Mouse (Mus musculus) neural tube, embryonic 12.5 days (tissue): ENCODE results near the gene Dnah12. TPM values are rescaled to one million over a fixed set of nuclear protein-coding genes. Genes with fewer than 3 reads are reported as not detected.
"Not testable (repeated sequence)": the region's sequence is repeated elsewhere in the genome, so short reads cannot be mapped to it uniquely, and the experiment has no call there.

ENCODE experiments used
- ATAC-seq: fragments of 200-750 bp; cut with Nextera tagmentation; 2 replicates; pipeline ENCODE4 v1.8.0; 2017; ENCODE audit warnings: low read depth, mild to moderate bottlenecking, moderate TSS enrichment, moderate library complexity; ENCODE audit not compliant: low FRiP score
- H3K27ac ChIP-seq: fragments of 300-500 bp; sonication (generic); 2 replicates; pipeline ENCODE4 v1.5.1; 2016
- H3K27me3 ChIP-seq: fragments of 300-500 bp; sonication (generic); replicated peaks from 2 replicates; pipeline ENCODE4 v1.6.1; 2016; ENCODE audit warnings: mild to moderate bottlenecking
- H3K36me3 ChIP-seq: fragments of 300-500 bp; sonication (generic); 2 replicates; pipeline ENCODE4 v1.6.1; 2016; ENCODE audit warnings: mild to moderate bottlenecking
- H3K4me1 ChIP-seq: fragments of 300-500 bp; sonication (generic); 2 replicates; pipeline ENCODE4 v1.6.1; 2016
- H3K4me2 ChIP-seq: fragments of 300-500 bp; sonication (generic); replicated peaks from 2 replicates; pipeline ENCODE4 v1.6.1; 2016; ENCODE audit warnings: mild to moderate bottlenecking
- H3K4me3 ChIP-seq: fragments of 300-500 bp; sonication (generic); 2 replicates; pipeline ENCODE4 v1.5.1; 2016
- H3K9ac ChIP-seq: fragments of 300-500 bp; sonication (generic); 2 replicates; pipeline ENCODE4 v1.6.1; 2016; ENCODE audit warnings: mild to moderate bottlenecking
- H3K9me3 ChIP-seq: fragments of 300-500 bp; sonication (generic); 2 replicates; pipeline ENCODE4 v1.6.1; 2016; ENCODE audit warnings: mild to moderate bottlenecking
- WGBS: fragments of 180-500 bp; shearing (Covaris S2); methylation state at CpG from one replicate; pipeline ENCODE4 v1.1.7; 2016; 5-methylcytosine and 5-hydroxymethylcytosine counted together
- polyA plus RNA-seq: library from polyadenylated mRNA; unstranded; fragments of >200 nt; fragmentation: Nextera tagmentation; extraction: Ambion mirVana; gene quantifications from 2 replicates; pipeline ENCODE4 v1.2.1, GENCODE M21; 2016

Dnah12 gene
- polyA plus RNA-seq, 1 experiment from 2014 or later = 0.01 TPM

- H3K4me3 ChIP-seq = no peak overlapping the region
- peaks cover 3% of the 10 kb centered on the region; the same call in 1 of the 2 replicates for H3K27me3 ChIP-seq
- no peak for ATAC-seq
- no peak overlapping the region for H3K4me2 ChIP-seq
- H3K4me1 ChIP-seq = peaks cover 26% of the 10 kb centered on the region
- H3K9ac ChIP-seq = no peak overlapping the region
- H3K27ac ChIP-seq = no peak overlapping the region
- peaks cover 2% of the 10 kb centered on the region for H3K36me3 ChIP-seq
- H3K9me3 ChIP-seq = no peaks in the 10 kb centered on the region
These were observed 22.1 kb upstream of the Dnah12 start for GRCm38 (mm10) chr14:26670964-26671363.

- ATAC-seq, H3K4me3 ChIP-seq, H3K27me3 ChIP-seq, H3K9me3 ChIP-seq, H3K9ac ChIP-seq, H3K27ac ChIP-seq, H3K36me3 ChIP-seq, H3K4me2 ChIP-seq: not testable (repeated sequence)
- H3K4me1 ChIP-seq = peaks cover 22% of the 10 kb centered on the region
- 72% methylated on average over 17 of the region's 17 CpGs for WGBS
These were observed 21.0 kb upstream of the Dnah12 start for GRCm38 (mm10) chr14:26671870-26672615.

GRCm38 (mm10) chr14:26674476-26675169, 18.5 kb upstream of the Dnah12 start:
- H3K27me3 ChIP-seq, H3K9ac ChIP-seq, H3K4me2 ChIP-seq, H3K4me3 ChIP-seq, H3K27ac ChIP-seq, H3K9me3 ChIP-seq, H3K36me3 ChIP-seq, H3K4me1 ChIP-seq, ATAC-seq: not testable (repeated sequence)
- 92% methylated on average over 2 of the region's 2 CpGs for WGBS

- Histone ChIP-seq H3K4me1 (peaks cover 4% of the 10 kb centered on the region; the same call in 1 of the 2 replicates), H3K9ac (no peak overlapping the region), H3K4me2 (no peak overlapping the region), H3K36me3 (no peaks in the 10 kb centered on the region), H3K27me3 (peaks cover 4% of the 10 kb centered on the region; the same call in 1 of the 2 replicates), H3K9me3 (no peaks in the 10 kb centered on the region), H3K4me3 (no peak overlapping the region), H3K27ac (no peak overlapping the region)
- ATAC-seq = no peak
- 23% methylated on average over 12 of the region's 12 CpGs for WGBS
These were observed 17.7 kb upstream of the Dnah12 start for GRCm38 (mm10) chr14:26675371-26675770.

- no peak for ATAC-seq
These were observed 17.3 kb upstream of the Dnah12 start for GRCm38 (mm10) chr14:26675791-26676190.

GRCm38 (mm10) chr14:26690727-26691126, 2.3 kb upstream of the Dnah12 start:
- Histone ChIP-seq H3K36me3 (no peaks in the 10 kb centered on the region), H3K4me3 (no peak overlapping the region), H3K9ac (no peak overlapping the region), H3K27ac (no peak overlapping the region), H3K27me3 (no peaks in the 10 kb centered on the region), H3K9me3 (no peaks in the 10 kb centered on the region), H3K4me2 (no peak overlapping the region), H3K4me1 (no peaks in the 10 kb centered on the region)
- ATAC-seq = no peak
- WGBS = 65% methylated on average over 2 of the region's 2 CpGs

More at GRCm38 (mm10) chr14:26675791-26676190, 17.3 kb upstream of the Dnah12 start:
- Histone ChIP-seq H3K9ac (no peak overlapping the region), H3K36me3 (no peaks in the 10 kb centered on the region), H3K27me3 (peaks cover 4% of the 10 kb centered on the region; the same call in 1 of the 2 replicates), H3K4me1 (no peaks in the 10 kb centered on the region), H3K4me2 (no peak overlapping the region), H3K9me3 (no peaks in the 10 kb centered on the region), H3K4me3 (no peak overlapping the region), H3K27ac (no peak overlapping the region)
- 83% methylated on average over 5 of the region's 5 CpGs for WGBS

GRCm38 (mm10) chr14:26691363-26691762, 1.7 kb upstream of the Dnah12 start:
- H3K9me3 ChIP-seq = no peaks in the 10 kb centered on the region
- no peak overlapping the region for H3K27ac ChIP-seq
- no peak overlapping the region for H3K4me3 ChIP-seq
- WGBS = 61% methylated on average over 2 of the region's 2 CpGs
- no peaks in the 10 kb centered on the region for H3K4me1 ChIP-seq
- H3K27me3 ChIP-seq = no peaks in the 10 kb centered on the region
- no peaks in the 10 kb centered on the region for H3K36me3 ChIP-seq
- no peak for ATAC-seq
- H3K9ac ChIP-seq = no peak overlapping the region
- H3K4me2 ChIP-seq = no peak overlapping the region

GRCm38 (mm10) chr14:26697912-26698311, 4.8 kb downstream of the Dnah12 start:
- Histone ChIP-seq H3K36me3 (no peaks in the 10 kb centered on the region), H3K27me3 (no peaks in the 10 kb centered on the region), H3K9me3 (no peaks in the 10 kb centered on the region), H3K27ac (no peak overlapping the region), H3K4me3 (no peak overlapping the region), H3K4me2 (no peak overlapping the region), H3K9ac (no peak overlapping the region), H3K4me1 (no peaks in the 10 kb centered on the region)
- ATAC-seq = no peak

GRCm38 (mm10) chr14:26705246-26705645, 12.2 kb downstream of the Dnah12 start:
- not testable (repeated sequence) for H3K4me1 ChIP-seq, H3K27ac ChIP-seq, H3K4me3 ChIP-seq, ATAC-seq, H3K4me2 ChIP-seq, H3K36me3 ChIP-seq, H3K9ac ChIP-seq, H3K9me3 ChIP-seq, H3K27me3 ChIP-seq
- 85% methylated on average over 5 of the region's 5 CpGs for WGBS

- not testable (repeated sequence) for H3K27me3 ChIP-seq, H3K4me3 ChIP-seq, H3K4me2 ChIP-seq, ATAC-seq, H3K36me3 ChIP-seq, H3K4me1 ChIP-seq, H3K9ac ChIP-seq, H3K9me3 ChIP-seq, H3K27ac ChIP-seq
- WGBS = 60% methylated on average over 2 of the region's 2 CpGs
These were observed 26.6 kb downstream of the Dnah12 start for GRCm38 (mm10) chr14:26719696-26720095.

GRCm38 (mm10) chr14:26724898-26725297, 31.8 kb downstream of the Dnah12 start:
- no peak overlapping the region for H3K27ac ChIP-seq
- H3K4me1 ChIP-seq = no peaks in the 10 kb centered on the region
- no peak overlapping the region for H3K4me3 ChIP-seq
- no peaks in the 10 kb centered on the region for H3K27me3 ChIP-seq
- H3K9me3 ChIP-seq = no peaks in the 10 kb centered on the region
- no peak overlapping the region for H3K4me2 ChIP-seq
- no peak for ATAC-seq
- H3K9ac ChIP-seq = no peak overlapping the region
- H3K36me3 ChIP-seq = no peaks in the 10 kb centered on the region
- 95% methylated on average over 3 of the region's 3 CpGs for WGBS

GRCm38 (mm10) chr14:26758566-26758965, 65.5 kb downstream of the Dnah12 start:
- WGBS = 82% methylated on average over 8 of the region's 8 CpGs
- H3K9me3 ChIP-seq = peaks cover 8% of the 10 kb centered on the region
- no peak overlapping the region for H3K4me3 ChIP-seq
- H3K4me1 ChIP-seq = no peaks in the 10 kb centered on the region
- no peak overlapping the region for H3K9ac ChIP-seq
- H3K27me3 ChIP-seq = no peaks in the 10 kb centered on the region
- no peaks in the 10 kb centered on the region for H3K36me3 ChIP-seq
- no peak overlapping the region for H3K27ac ChIP-seq
- no peak overlapping the region for H3K4me2 ChIP-seq
- no peak for ATAC-seq

GRCm38 (mm10) chr14:26764827-26765226, 71.8 kb downstream of the Dnah12 start:
- WGBS = 89% methylated on average over 6 of the region's 6 CpGs
- no peak for ATAC-seq
- Histone ChIP-seq H3K4me3 (no peak overlapping the region), H3K27ac (no peak overlapping the region), H3K9ac (no peak overlapping the region), H3K4me2 (no peak overlapping the region), H3K9me3 (peaks cover 11% of the 10 kb centered on the region), H3K36me3 (no peaks in the 10 kb centered on the region), H3K4me1 (no peaks in the 10 kb centered on the region), H3K27me3 (no peaks in the 10 kb centered on the region)
